Mouse (Mus musculus): ENCODE measurements around the gene Sdk1. TPM values are rescaled to one million over a fixed set of nuclear protein-coding genes. Genes with fewer than 3 reads are reported as not detected.

The Sdk1 gene
- polyA plus RNA-seq, 1 experiment from 2014 or later, result 1.9 TPM

- ATAC-seq (ENCODE audit: low FRiP score, low TSS enrichment) (peak; percentile 55), DNase-seq (no peak)
- peak overlapping the region; percentile 76 for H3K9ac ChIP-seq (replicated peaks; ENCODE audit: low read length)
- no peaks in the 10 kb centered on the region for H3K9me3 ChIP-seq (ENCODE audit: control insufficient read depth, low read length)
- WGBS, result under 1% methylated on average over 81 of the region's 82 CpGs
- H3K4me1 ChIP-seq (ENCODE audit: control insufficient read depth, insufficient read depth, low read length), result peaks cover 23% of the 10 kb centered on the region
- H3K27me3 ChIP-seq (ENCODE audit: control insufficient read depth, insufficient read depth, low read length), result peaks cover 23% of the 10 kb centered on the region
- peak overlapping the region; percentile 61 for H3K4me3 ChIP-seq (replicated peaks; ENCODE audit: low read depth, low read length)
- H3K27ac ChIP-seq (replicated peaks; ENCODE audit: low read depth, low read length), result peak overlapping the region; percentile 52; the same call in 1 of the 2 replicates
- no peaks in the 10 kb centered on the region for H3K36me3 ChIP-seq (ENCODE audit: control insufficient read depth, insufficient read depth, low read length)
- peak overlapping the region; percentile 97 for H3K4me2 ChIP-seq (ENCODE audit: low read length)
Observed at GRCm38 (mm10) chr5:141241645-141242284, 475 bp downstream of the Sdk1 start.

- Histone ChIP-seq H3K36me3 (ENCODE audit: control insufficient read depth, insufficient read depth, low read length) (no peaks in the 10 kb centered on the region), H3K4me3 (replicated peaks; ENCODE audit: low read depth, low read length) (peak overlapping the region; percentile 61), H3K9ac (replicated peaks; ENCODE audit: low read length) (peak overlapping the region; percentile 32; the same call in 1 of the 2 replicates), H3K9me3 (ENCODE audit: control insufficient read depth, low read length) (no peaks in the 10 kb centered on the region), H3K27me3 (ENCODE audit: control insufficient read depth, insufficient read depth, low read length) (peaks cover 23% of the 10 kb centered on the region), H3K4me2 (ENCODE audit: low read length) (peak overlapping the region; percentile 97), H3K4me1 (ENCODE audit: control insufficient read depth, insufficient read depth, low read length) (peaks cover 23% of the 10 kb centered on the region), H3K27ac (replicated peaks; ENCODE audit: low read depth, low read length) (no peak overlapping the region)
- ATAC-seq (ENCODE audit: low FRiP score, low TSS enrichment) (no peak), DNase-seq (peak; percentile 67)
- 3% methylated on average over 33 of the region's 33 CpGs for WGBS
Observed at GRCm38 (mm10) chr5:141243253-141243965, 2.1 kb downstream of the Sdk1 start.

GRCm38 (mm10) chr5:141264253-141264652, 23.0 kb downstream of the Sdk1 start:
- Histone ChIP-seq H3K36me3 (ENCODE audit: control insufficient read depth, insufficient read depth, low read length) (no peaks in the 10 kb centered on the region), H3K27ac (replicated peaks; ENCODE audit: low read depth, low read length) (no peak overlapping the region), H3K27me3 (ENCODE audit: control insufficient read depth, insufficient read depth, low read length) (no peaks in the 10 kb centered on the region), H3K4me3 (replicated peaks; ENCODE audit: low read depth, low read length) (no peak overlapping the region), H3K9me3 (ENCODE audit: control insufficient read depth, low read length) (no peaks in the 10 kb centered on the region), H3K4me1 (ENCODE audit: control insufficient read depth, insufficient read depth, low read length) (no peaks in the 10 kb centered on the region), H3K9ac (replicated peaks; ENCODE audit: low read length) (no peak overlapping the region), H3K4me2 (ENCODE audit: low read length) (no peak overlapping the region)
- WGBS, result 90% methylated on average over 1 of the region's 1 CpGs
- DNase-seq (no peak), ATAC-seq (ENCODE audit: low FRiP score, low TSS enrichment) (no peak)

GRCm38 (mm10) chr5:141277112-141277511, 35.8 kb downstream of the Sdk1 start:
- 94% methylated on average over 6 of the region's 6 CpGs for WGBS
- Histone ChIP-seq H3K36me3 (ENCODE audit: control insufficient read depth, insufficient read depth, low read length) (no peaks in the 10 kb centered on the region), H3K4me2 (ENCODE audit: low read length) (no peak overlapping the region), H3K9ac (replicated peaks; ENCODE audit: low read length) (no peak overlapping the region), H3K4me3 (replicated peaks; ENCODE audit: low read depth, low read length) (no peak overlapping the region), H3K27me3 (ENCODE audit: control insufficient read depth, insufficient read depth, low read length) (no peaks in the 10 kb centered on the region), H3K4me1 (ENCODE audit: control insufficient read depth, insufficient read depth, low read length) (no peaks in the 10 kb centered on the region), H3K27ac (replicated peaks; ENCODE audit: low read depth, low read length) (no peak overlapping the region), H3K9me3 (ENCODE audit: control insufficient read depth, low read length) (no peaks in the 10 kb centered on the region)
- no peak for ATAC-seq (ENCODE audit: low FRiP score, low TSS enrichment)
- no peak for DNase-seq

- Histone ChIP-seq H3K27me3 (ENCODE audit: control insufficient read depth, insufficient read depth, low read length) (no peaks in the 10 kb centered on the region), H3K9me3 (ENCODE audit: control insufficient read depth, low read length) (no peaks in the 10 kb centered on the region), H3K4me1 (ENCODE audit: control insufficient read depth, insufficient read depth, low read length) (no peaks in the 10 kb centered on the region), H3K9ac (replicated peaks; ENCODE audit: low read length) (no peak overlapping the region), H3K27ac (replicated peaks; ENCODE audit: low read depth, low read length) (no peak overlapping the region), H3K4me3 (replicated peaks; ENCODE audit: low read depth, low read length) (no peak overlapping the region), H3K4me2 (ENCODE audit: low read length) (no peak overlapping the region), H3K36me3 (ENCODE audit: control insufficient read depth, insufficient read depth, low read length) (no peaks in the 10 kb centered on the region)
- 80% methylated on average over 2 of the region's 2 CpGs for WGBS
- DNase-seq, result no peak
- no peak for ATAC-seq (ENCODE audit: low FRiP score, low TSS enrichment)
Observed at GRCm38 (mm10) chr5:141281751-141282150, 40.5 kb downstream of the Sdk1 start.

GRCm38 (mm10) chr5:141289611-141290010, 48.3 kb downstream of the Sdk1 start:
- H3K27me3 ChIP-seq (ENCODE audit: control insufficient read depth, insufficient read depth, low read length), result no peaks in the 10 kb centered on the region
- no peak overlapping the region for H3K9ac ChIP-seq (replicated peaks; ENCODE audit: low read length)
- H3K4me2 ChIP-seq (ENCODE audit: low read length), result no peak overlapping the region
- H3K4me3 ChIP-seq (replicated peaks; ENCODE audit: low read depth, low read length), result no peak overlapping the region
- no peaks in the 10 kb centered on the region for H3K36me3 ChIP-seq (ENCODE audit: control insufficient read depth, insufficient read depth, low read length)
- no peak for DNase-seq
- no peak overlapping the region for H3K27ac ChIP-seq (replicated peaks; ENCODE audit: low read depth, low read length)
- H3K9me3 ChIP-seq (ENCODE audit: control insufficient read depth, low read length), result no peaks in the 10 kb centered on the region
- no peaks in the 10 kb centered on the region for H3K4me1 ChIP-seq (ENCODE audit: control insufficient read depth, insufficient read depth, low read length)
- no peak for ATAC-seq (ENCODE audit: low FRiP score, low TSS enrichment)

GRCm38 (mm10) chr5:141295240-141295639, 54.0 kb downstream of the Sdk1 start:
- H3K4me1 ChIP-seq (ENCODE audit: control insufficient read depth, insufficient read depth, low read length), result 0 out of 2 replicates have a peak, but pooled peaks cover 3% of the 10 kb centered on the region
- 92% methylated on average over 7 of the region's 7 CpGs for WGBS
- H3K4me2 ChIP-seq (ENCODE audit: low read length), result no peak overlapping the region
- H3K9me3 ChIP-seq (ENCODE audit: control insufficient read depth, low read length), result no peaks in the 10 kb centered on the region
- H3K4me3 ChIP-seq (replicated peaks; ENCODE audit: low read depth, low read length), result no peak overlapping the region
- no peaks in the 10 kb centered on the region for H3K27me3 ChIP-seq (ENCODE audit: control insufficient read depth, insufficient read depth, low read length)
- no peak for ATAC-seq (ENCODE audit: low FRiP score, low TSS enrichment)
- no peak overlapping the region for H3K9ac ChIP-seq (replicated peaks; ENCODE audit: low read length)
- no peak for DNase-seq
- no peak overlapping the region for H3K27ac ChIP-seq (replicated peaks; ENCODE audit: low read depth, low read length)
- no peaks in the 10 kb centered on the region for H3K36me3 ChIP-seq (ENCODE audit: control insufficient read depth, insufficient read depth, low read length)

- DNase-seq (no peak), ATAC-seq (ENCODE audit: low FRiP score, low TSS enrichment) (no peak)
- WGBS, result 78% methylated on average over 4 of the region's 4 CpGs
- Histone ChIP-seq H3K4me2 (ENCODE audit: low read length) (no peak overlapping the region), H3K36me3 (ENCODE audit: control insufficient read depth, insufficient read depth, low read length) (no peaks in the 10 kb centered on the region), H3K27ac (replicated peaks; ENCODE audit: low read depth, low read length) (no peak overlapping the region), H3K9me3 (ENCODE audit: control insufficient read depth, low read length) (no peaks in the 10 kb centered on the region), H3K27me3 (ENCODE audit: control insufficient read depth, insufficient read depth, low read length) (no peaks in the 10 kb centered on the region), H3K4me3 (replicated peaks; ENCODE audit: low read depth, low read length) (no peak overlapping the region), H3K4me1 (ENCODE audit: control insufficient read depth, insufficient read depth, low read length) (no peaks in the 10 kb centered on the region), H3K9ac (replicated peaks; ENCODE audit: low read length) (no peak overlapping the region)
Observed at GRCm38 (mm10) chr5:141302287-141302694, 61.0 kb downstream of the Sdk1 start.

GRCm38 (mm10) chr5:141303746-141304145, 62.5 kb downstream of the Sdk1 start:
- no peak overlapping the region for H3K27ac ChIP-seq (replicated peaks; ENCODE audit: low read depth, low read length)
- no peak for ATAC-seq (ENCODE audit: low FRiP score, low TSS enrichment)
- 68% methylated on average over 2 of the region's 2 CpGs for WGBS
- no peak overlapping the region for H3K9ac ChIP-seq (replicated peaks; ENCODE audit: low read length)
- no peak for DNase-seq
- H3K36me3 ChIP-seq (ENCODE audit: control insufficient read depth, insufficient read depth, low read length), result no peaks in the 10 kb centered on the region
- H3K9me3 ChIP-seq (ENCODE audit: control insufficient read depth, low read length), result no peaks in the 10 kb centered on the region
- H3K27me3 ChIP-seq (ENCODE audit: control insufficient read depth, insufficient read depth, low read length), result no peaks in the 10 kb centered on the region
- H3K4me3 ChIP-seq (replicated peaks; ENCODE audit: low read depth, low read length), result no peak overlapping the region
- H3K4me2 ChIP-seq (ENCODE audit: low read length), result no peak overlapping the region
- no peaks in the 10 kb centered on the region for H3K4me1 ChIP-seq (ENCODE audit: control insufficient read depth, insufficient read depth, low read length)
